Mouse (Mus musculus): ENCODE measurements around the gene Psme1. TPM values are rescaled to one million over a fixed set of nuclear protein-coding genes. Genes with fewer than 3 reads are reported as not detected.

Psme1 gene
- total RNA-seq, 2 experiments from 2014 or later: 203 to 361 TPM

DNA sequence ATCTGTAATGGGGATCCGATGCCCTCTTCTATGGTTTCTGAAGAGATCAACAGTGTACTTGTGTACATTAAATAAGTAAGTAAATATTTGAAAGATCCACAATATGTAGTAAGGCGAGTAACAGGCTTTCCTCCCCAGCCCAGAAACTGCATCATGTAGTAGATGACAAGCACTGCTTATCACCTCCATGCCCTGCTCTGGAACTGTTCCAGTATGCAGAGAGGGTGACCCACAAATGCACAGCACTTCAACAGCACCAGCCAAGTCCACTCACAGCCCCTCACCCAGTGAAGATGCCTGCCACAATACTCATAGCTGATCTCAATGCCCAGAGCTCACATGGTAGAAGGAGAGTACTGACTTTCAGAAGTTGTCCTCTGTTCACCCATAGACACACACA is 7.3 kb upstream of the Psme1 start:
- DNase-seq: no peak

DNA sequence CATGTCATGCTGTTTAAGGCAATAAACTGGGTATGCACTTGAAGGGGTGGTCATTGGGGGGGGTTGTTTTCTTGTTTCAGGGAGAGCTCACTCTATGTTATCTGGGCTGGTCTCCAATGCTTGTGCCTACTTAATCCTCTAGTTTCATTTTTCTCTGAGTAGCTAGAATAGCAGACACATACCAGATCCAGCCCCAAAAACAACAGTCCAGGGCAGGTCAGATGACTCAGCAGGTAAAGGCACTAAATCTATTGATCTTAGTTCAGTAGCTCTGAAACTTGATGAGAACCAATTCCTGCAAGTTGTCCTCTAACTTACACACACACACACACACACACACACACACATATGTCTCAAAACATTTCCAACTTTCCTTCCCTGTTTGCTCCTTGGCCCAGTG is 6.2 kb upstream of the Psme1 start:
- no peak for DNase-seq

DNA sequence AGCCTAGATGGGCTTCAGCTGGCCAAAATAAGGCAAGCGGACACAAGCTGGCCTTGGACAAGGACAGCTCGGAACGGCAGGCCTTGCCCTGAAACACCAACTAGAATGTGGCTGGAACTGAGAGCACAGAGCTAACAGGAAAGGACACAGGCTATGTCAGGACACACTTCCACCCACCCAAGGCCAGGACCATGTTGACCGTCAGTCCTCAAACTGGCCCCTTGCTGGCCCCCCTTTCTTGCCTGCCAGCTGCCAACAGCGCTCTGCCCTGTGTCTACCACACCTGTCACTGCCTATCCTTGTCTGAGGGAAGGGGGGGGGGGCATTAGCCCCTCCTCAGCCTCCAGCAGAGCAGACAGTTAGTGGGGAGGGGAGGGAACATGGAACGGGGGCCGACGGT is 2.6 kb upstream of the Psme1 start, which contains the start of gene Fitm1:
TSS of gene Fitm1 (plus strand) at position 316 of the 400 bp plus-strand sequence.
- DNase-seq: peak in 1 of 2 experiments; percentile 42

DNA sequence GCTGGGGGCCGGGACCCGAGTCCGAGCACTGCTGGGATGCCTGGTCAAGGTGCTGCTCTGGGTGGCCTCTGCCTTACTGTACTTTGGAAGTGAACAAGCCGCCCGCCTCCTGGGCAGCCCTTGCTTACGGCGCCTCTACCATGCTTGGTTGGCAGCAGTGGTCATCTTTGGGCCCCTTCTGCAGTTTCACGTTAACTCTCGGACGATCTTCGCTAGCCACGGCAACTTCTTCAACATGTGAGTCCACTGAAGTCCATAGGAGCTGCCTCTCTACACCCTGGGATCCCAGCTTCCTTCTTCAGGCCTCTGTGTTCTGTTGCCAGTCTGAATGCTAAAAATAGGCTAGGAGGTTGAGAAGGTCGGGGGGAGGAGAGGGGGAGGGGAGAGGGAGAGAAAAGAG is 2.2 kb upstream of the Psme1 start:
- DNase-seq: no peak

DNA sequence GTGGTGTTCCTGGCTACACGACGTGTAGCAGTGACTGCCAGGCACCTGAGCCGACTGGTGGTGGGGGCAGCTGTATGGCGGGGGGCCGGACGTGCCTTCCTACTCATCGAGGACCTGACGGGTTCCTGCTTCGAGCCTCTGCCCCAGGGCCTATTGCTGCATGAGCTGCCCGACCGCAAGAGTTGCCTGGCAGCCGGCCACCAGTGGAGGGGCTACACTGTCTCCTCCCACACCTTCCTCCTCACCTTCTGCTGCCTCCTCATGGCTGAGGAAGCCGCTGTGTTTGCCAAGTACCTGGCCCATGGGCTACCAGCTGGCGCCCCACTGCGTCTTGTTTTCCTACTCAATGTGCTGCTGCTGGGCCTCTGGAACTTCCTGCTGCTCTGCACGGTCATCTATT is 1.5 kb upstream of the Psme1 start:
- peak in 1 of 2 experiments; percentile 30 for DNase-seq

DNA sequence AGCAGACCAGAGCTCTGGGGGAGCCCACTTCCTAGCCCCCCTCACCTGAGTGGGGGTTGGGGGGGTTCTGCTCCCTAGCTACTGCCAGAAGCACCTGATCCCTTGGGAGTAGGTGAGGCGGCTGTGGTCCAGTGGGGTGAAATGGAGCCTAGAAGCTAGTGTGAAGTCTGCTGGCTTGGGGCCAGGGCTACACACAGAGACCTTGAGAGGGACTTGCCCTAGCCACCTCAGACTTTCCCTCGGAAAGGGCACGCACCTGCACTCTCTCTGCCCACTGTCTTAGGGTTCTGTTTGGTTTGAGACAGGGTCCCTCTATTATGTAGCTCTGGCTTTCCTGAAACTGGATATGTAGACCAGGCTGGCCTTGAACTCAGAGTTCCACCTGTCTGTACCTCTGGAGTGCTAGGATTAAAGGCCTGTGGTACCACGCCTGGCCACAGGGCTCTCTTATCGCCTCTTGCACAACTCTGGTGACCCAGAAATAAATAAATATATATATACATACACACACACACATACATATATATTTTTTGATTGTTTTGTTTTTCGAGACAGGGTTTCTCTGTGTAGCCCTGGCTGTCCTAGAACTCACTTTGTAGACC is 846 bp downstream of the Psme1 start:
- peak; percentile 85 for DNase-seq

DNA sequence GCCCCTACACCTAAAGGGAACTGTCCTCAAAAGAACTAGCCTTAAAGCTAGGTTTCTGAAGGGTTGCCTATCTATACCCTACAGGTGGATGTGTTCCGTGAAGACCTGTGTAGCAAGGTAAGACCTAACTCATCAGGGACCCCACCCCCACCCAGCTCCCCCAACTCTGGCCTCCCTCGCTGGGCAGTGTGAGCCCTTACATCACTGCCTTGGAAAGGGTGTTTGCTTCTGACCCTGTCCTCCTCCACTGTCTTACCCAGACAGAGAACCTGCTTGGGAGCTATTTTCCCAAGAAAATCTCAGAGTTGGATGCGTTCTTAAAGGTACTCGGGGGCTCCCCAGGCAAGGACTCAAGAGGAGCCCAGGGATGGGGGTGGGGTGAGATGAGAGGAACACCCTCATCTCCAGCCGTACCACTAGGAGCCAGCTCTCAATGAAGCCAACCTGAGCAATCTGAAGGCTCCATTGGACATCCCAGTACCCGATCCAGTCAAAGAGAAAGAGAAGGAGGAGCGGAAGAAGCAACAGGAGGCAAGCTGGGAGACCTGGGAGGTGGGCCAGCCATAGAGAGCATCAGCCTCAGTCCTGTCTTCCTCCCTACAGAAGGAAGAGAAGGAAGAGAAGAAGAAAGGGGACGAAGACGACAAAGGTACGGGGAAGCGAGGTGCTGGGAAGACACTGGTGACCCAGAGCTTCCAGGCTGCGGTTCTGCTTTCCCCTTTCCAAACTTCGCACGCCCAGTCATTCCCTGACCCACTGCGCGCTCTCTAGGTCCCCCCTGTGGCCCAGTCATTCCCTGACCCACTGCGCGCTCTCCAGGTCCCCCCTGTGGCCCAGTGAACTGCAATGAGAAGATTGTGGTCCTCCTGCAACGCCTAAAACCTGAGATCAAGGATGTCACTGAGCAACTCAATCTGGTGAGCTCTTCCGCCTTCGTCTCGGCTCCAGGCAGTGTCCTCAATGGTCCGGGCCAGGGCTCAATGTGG is 1.9 kb downstream of the Psme1 start:
- no peak for DNase-seq

DNA sequence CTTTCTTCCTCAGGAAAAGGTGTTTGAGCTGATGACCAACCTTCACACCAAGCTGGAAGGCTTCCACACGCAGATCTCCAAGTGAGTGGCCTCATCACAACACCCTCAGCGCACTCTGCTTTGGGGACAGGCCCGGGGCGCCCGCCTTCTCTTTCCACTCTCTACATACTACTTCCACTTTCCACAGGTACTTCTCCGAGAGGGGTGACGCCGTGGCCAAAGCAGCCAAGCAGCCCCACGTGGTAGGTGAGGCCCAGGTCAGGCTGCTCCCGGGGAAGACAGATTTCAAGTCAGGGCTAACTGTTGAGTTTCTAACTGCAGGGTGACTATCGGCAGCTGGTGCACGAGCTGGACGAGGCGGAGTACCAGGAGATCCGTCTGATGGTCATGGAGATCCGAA is 2.8 kb downstream of the Psme1 start:
- DNase-seq: no peak

DNA sequence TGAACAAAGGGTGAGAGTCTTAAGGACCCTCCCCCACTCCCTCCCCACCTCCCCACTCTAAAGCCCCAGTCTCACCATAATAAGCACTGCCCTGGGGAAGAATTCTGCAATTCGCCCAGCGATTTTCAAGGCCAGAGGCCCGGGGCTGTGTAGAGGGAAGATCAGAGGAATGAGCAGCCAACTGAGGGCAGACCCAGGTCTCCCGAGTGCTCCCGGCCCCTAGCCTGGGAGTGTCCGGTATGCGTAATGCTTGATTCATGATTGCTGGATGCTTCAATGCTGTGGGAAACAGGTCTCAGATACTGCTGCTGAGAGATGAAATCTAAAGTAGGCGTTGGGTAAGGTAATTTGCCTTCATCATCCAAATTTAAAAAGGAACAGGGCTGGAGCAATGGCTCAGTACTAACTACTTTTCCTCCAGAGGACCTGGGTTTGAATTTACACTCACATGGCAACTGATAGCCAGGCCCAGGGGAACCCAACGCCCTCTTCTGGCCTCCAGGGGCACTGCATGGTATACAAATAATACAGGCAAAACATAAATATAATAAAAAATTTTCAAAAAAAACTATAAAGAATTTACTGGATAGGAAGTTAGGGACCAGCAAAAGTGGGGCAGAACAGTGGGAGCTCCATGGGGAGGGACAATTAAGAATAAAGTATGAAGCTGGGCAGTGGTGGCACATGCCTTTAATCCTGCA is 4.2 kb downstream of the Psme1 start:
- DNase-seq: peak; percentile 31 to 47

DNA sequence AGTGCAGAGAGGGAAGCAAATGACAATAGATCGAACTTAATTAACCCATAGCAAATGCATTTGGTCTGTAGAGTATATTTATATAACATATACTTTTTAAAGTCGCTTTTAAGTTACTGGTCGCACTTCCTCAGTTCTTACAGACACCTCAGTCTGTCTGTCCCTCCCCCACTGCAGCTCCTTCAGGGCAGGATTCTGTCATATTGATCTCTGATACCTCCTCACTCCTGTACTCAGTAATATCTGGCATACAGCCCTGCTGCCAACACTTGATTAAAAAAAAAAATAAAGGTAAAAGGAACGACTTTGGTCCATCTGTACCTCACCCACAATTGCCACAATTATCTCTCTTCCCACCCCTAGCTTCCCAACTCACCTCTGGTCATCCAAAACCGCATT is 6.4 kb downstream of the Psme1 start:
- no peak for DNase-seq

DNA sequence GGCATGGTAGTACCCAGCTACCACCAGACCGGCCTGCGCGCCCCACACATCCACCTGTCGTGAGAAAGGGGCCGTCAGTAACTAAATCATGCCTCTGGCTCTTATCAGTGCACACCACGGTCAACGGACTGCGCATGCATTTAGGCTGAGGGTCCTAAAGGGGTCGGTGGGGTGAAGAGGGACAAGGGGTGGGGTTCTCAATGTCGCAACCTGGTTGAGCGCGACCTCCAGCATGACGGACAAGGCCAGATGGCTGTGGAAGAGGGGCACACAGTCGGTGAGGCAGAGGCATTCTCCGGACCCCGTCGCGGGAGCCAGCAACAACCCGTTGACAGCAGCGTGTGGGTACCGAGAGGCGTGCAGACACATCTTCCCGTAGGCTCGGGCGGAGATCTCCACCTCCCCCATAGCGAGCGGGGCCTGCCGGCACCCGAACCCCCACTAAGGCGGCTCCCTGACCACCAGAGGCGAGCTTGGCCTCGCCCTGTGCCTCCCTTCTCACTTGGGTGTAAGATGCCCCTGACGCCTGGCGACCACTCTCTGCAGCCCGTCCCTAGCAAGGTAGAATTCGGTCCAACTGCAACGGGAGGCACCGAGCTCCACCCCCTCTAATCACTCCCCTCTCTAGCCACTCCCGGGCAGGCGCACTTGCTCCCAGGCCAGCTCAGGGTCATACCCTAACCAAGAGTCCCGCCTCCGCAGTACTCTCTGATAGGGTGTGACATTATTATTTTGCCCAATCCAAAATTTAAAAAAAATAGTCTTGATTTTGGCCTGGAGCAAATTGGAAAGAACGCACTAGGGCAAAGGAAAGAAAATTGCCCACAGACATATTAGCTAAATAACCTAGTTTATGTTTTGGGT is 7.0 kb downstream of the Psme1 start, which contains the start of gene Emc9:
TSS of gene Emc9 (minus strand) at position 601 of the 864 bp plus-strand sequence.
- DNase-seq: peak; percentile 93 to 94

DNA sequence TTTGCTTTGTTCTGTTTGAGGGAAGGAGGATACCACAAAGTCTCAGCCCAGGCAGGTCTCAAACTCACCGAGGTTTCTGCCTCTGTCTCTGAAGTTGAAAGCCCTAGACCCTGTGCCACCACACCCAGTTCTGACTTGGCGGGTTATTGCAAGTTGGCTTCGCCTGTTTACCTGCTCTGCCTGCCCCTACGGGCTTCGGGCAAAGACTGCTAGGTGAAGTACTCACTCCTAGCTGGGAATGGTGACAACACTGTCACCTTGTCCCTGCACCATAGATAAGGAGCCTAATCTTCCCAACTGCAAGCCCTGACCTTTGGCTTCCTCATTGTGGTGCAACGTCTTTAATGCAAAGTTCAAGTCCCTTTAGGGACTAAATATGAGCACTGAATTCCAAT is 7.6 kb downstream of the Psme1 start:
- no peak for DNase-seq

DNA sequence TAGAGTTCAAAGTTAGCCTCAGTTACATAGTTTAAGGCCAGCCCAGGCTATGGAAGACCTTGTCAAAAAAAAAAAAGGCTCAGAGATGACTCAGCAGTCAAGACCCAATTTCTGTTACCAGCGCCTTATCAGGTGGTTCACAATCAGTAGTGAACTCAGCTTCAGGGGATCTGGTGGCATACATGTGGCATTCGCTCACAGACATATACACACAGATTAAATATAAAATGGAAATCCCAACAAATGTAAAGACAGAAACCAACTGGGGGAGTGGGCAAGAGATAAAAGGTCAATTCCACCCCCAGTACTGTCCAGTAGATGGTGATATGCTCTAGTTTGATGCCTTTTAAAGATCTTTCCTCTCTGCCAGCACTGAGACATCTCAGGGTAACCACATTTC is 8.2 kb downstream of the Psme1 start:
- DNase-seq: no peak

DNA sequence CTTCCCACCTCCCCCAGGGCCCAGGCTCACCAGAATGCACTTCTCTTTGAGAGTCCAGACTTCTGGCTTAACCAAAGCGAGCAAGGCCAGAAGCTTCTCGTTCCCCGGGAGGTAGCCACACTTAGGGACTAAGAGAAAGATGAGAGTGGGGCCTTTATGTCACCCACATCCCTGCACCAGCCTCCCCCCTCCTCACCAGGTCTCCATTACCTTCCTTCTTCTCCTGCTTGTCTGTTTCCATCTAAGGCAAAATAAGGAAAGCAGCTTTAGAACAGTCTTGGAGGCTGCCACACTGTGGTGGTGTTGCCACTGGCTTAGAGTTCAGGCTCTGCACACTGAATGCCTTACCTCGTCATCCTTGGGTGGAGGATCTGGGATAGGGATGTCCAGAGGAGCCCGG is 11.3 kb downstream of the Psme1 start:
- DNase-seq: no peak

DNA sequence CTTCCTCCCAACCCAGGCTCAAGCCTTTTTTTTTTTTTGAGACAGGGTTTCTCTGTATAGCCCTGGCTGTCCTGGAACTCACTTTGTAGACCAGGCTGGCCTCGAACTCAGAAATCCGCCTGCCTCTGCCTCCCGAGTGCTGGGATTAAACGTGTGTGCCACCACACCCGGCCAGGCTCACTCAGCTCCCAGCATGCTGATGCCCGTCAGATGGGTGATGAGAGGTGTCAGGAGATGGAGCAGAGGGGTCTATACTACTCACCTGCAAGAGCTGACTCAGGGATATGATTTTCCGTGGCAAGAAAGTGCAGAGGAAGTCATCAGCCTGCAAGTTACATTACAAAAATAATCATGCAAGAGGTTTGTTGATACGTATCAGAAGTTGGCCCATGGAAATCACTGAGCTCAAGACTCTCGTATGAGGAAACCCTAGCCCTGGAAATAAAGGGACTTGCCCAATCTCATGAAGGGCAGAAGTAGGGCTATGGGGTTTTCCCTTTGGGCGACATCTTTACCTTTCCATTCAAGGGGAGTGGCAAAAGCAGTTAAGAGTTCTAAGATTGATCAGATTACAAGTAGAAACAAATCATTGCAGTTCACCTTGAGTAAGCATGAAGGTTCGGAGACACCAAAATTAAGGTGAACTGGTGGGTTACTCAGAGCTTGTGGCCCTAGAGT is 12.0 kb downstream of the Psme1 start:
- DNase-seq: no peak

DNA sequence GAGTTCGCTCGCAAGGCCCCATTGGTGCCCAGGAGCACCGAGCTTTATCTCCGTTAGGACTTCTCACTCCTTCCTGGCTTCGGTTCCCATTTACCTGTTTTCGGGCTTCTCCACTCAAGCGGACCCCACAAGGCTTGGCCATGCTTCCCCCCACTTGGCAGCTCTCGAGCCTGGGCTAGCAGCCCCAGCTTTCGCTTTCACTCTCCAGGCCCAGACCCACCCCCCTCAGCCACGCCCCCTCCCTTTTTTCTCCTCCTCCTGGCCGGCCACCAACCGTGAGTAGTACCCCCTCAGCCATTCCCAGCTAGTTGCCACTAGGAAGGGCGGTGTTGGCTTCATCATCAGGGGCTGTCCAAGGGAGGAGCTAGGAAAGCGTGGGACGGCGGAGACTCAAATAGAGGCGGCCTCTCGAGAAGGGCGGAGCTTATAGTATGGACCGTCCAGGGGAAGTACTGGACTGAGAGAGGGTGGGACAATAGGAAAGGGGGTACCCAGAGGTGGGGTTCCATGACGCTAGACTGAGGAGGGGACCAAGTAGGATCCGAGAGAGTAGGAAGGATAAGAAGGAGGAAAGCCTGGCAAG is 12.9 kb downstream of the Psme1 start, which contains the start of gene Psme2:
TSS of gene Psme2 (minus strand) at position 366 of the 583 bp plus-strand sequence.
- DNase-seq: peak; percentile 94 to 95

DNA sequence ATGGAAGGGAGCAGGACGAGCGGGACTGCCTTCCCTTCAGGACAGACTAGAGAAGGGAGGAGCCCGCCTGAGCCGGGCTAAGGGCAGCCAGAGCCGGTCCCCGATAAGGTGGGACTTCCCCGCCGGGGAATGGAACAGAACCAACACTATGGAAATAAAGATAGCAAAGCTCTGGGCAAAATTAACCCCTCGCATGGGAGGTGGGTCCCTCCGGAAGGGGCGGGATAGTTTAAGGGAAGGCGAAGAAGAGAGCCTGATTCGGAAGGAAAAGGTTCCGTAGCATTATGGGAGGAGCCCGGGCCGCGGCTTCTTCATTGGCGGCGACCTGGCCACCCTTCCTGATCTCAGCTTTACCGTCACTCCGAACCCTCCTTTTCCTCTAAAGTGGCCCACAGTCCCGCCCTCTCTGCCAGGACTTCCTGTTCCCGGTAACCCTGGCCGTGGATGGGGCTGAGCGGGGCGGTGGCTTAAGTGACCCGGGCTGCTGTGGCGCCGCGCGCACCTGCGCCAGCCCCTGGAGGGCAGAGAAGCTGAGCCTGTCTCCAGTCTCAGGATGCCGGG is 13.5 kb downstream of the Psme1 start, which contains the start of gene Rnf31:
TSS of gene Rnf31 (plus strand) at position 378 of the 561 bp plus-strand sequence.
- peak; percentile 96 to 97 for DNase-seq

DNA sequence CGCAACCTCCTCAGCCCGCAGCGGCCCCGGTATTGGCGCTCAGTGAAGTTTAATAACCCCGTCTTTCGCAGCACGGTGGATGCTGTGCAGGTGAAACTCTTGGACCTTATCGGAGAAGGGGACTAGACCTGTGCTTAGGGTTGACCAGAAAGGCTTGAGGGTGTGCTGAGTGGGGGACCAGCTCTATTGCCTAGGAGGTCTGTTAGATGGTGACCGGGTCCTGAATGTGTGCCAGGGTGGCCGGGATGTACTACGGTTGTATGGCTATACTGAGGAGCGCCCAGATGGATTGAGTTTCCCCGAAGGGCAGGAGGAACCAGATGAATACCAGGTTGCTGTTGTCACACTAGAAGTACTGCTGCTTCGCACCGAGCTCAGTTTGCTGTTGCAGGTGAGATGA is 14.3 kb downstream of the Psme1 start:
- no peak for DNase-seq

DNA sequence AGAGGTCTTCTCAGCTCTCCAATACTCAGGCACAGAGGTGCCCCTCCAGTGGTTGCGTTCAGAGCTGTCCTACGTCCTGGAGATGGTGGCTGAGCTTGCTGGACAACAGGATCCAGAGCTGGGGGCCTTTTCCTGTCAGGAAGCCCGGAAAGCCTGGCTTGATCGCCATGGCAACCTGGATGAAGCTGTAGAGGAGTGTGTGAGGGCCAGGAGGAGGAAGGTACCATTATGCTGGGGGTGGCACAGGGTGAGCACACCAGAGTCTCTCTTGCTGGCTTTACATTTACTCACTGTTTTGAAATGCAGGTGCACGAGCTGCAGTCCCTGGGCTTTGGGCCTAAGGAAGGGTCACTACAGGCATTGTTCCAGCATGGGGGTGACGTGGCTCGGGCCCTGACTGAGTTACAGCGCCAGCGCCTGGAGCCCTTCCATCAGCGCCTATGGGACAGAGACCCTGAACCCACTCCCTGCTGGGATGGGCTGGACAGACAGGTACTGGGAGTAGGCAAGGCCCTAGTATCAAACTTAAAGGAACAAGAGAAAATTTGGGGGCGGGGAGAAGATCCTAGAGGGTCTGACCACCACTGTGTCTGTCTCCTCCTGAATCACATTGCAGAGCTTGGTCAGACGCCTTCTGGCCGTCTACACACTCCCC is 18.2 kb downstream of the Psme1 start:
- DNase-seq: no peak

Data from adrenal gland, postnatal 36 days (tissue).